Mouse (Mus musculus) bone marrow, adult 2 months (tissue): ENCODE measurements around the gene 1110051M20Rik.

ENCODE experiments used
- CTCF ChIP-seq: fragments of 200-500 bp; IDR thresholded peaks from 2 replicates; pipeline ENCODE4 v1.5.1; 2011; ENCODE audit warnings: low read length, control low read depth; ENCODE audit not compliant: control insufficient read depth, insufficient read depth
- POLR2A ChIP-seq: fragments of 200-500 bp; IDR thresholded peaks from 2 replicates; pipeline ENCODE4 v1.6.1; 2011; ENCODE audit warnings: low read depth, mild to moderate bottlenecking, control low read depth, low read length, borderline replicate concordance; ENCODE audit not compliant: control insufficient read depth

DNA sequence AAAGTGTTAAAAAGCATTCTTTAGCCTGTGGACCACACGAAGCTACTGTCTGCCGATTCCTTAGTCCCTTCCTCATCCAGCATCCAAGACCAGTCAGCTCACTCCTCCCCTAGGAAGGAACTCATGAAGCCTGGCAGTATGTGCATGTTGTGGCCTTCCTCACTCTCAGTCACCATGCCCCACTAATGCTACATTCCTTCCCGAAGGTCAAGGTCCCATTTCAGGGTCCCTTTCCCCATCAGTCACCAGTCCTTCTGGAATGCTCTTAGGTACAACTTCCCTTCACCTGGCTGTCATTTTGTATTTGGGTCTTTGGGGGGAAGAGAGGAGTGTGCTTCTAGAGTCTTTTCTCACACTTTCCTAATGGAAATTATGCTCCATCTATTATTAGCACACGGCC is 192.5 kb downstream of the 1110051M20Rik start:
- TF ChIP-seq CTCF = no peak
- no peak for TF ChIP-seq POLR2A
